Mouse (Mus musculus) mature B cell (primary cell): ENCODE data around the gene Ifitm3.
"Not testable (repeated sequence)": the region's sequence is repeated elsewhere in the genome, so short reads cannot be mapped to it uniquely, and the experiment has no call there.

Experiments used
- in situ Hi-C: fragments of 300-500 bp; cut with MboI; formaldehyde crosslinking; loops from 2 replicates; pipeline ENCODE4 v1.14.3; 2019

The Ifitm3 gene

GRCm38 (mm10) chr7:141036624-141037023 lies 26.1 kb upstream of the Ifitm3 start:
- in situ Hi-C loops: not testable (repeated sequence)

- in situ Hi-C loops: no loop called here
Observed at GRCm38 (mm10) chr7:141032458-141033167, 22.0 kb upstream of the Ifitm3 start.

GRCm38 (mm10) chr7:141030390-141030789 lies 19.8 kb upstream of the Ifitm3 start:
- in situ Hi-C loops: no loop called here

- in situ Hi-C loops: no loop called here
Observed at GRCm38 (mm10) chr7:141028831-141029230, 18.3 kb upstream of the Ifitm3 start, which contains the start of gene Gm17387. Gm17387 (plus strand) TSS chr7:141029131.

GRCm38 (mm10) chr7:141026740-141027098 lies 16.1 kb upstream of the Ifitm3 start:
- in situ Hi-C loops: no loop called here

GRCm38 (mm10) chr7:141026097-141026739 lies 15.6 kb upstream of the Ifitm3 start:
- in situ Hi-C loops: no loop called here

GRCm38 (mm10) chr7:141024865-141025838 lies 14.6 kb upstream of the Ifitm3 start:
- in situ Hi-C loops: no loop called here

- in situ Hi-C loops: no loop called here
Observed at GRCm38 (mm10) chr7:141021489-141022449, 11.2 kb upstream of the Ifitm3 start.

GRCm38 (mm10) chr7:141019028-141019427 lies 8.5 kb upstream of the Ifitm3 start:
- in situ Hi-C loops: no loop called here

- in situ Hi-C loops: not testable (repeated sequence)
Observed at GRCm38 (mm10) chr7:141017824-141018223, 7.3 kb upstream of the Ifitm3 start, which contains the start of gene Ifitm6. Ifitm6 (minus strand) TSS chr7:141017924.

GRCm38 (mm10) chr7:141016707-141017697 lies 6.4 kb upstream of the Ifitm3 start:
- in situ Hi-C loops: no loop called here

GRCm38 (mm10) chr7:141011238-141011770 lies 734 bp upstream of the Ifitm3 start:
- in situ Hi-C loops: no loop called here

GRCm38 (mm10) chr7:141009665-141010064 lies 905 bp downstream of the Ifitm3 start:
- in situ Hi-C loops: no loop called here

- in situ Hi-C loops: no loop called here
Observed at GRCm38 (mm10) chr7:141008938-141009660, 1.5 kb downstream of the Ifitm3 start.

GRCm38 (mm10) chr7:141008312-141008761 lies 2.2 kb downstream of the Ifitm3 start:
- in situ Hi-C loops: no loop called here

GRCm38 (mm10) chr7:141006914-141007313 lies 3.7 kb downstream of the Ifitm3 start:
- in situ Hi-C loops: no loop called here

GRCm38 (mm10) chr7:141006446-141006845 lies 4.1 kb downstream of the Ifitm3 start:
- in situ Hi-C loops: no loop called here

GRCm38 (mm10) chr7:141003248-141004010 lies 7.1 kb downstream of the Ifitm3 start:
- in situ Hi-C loops: no loop called here
